Mouse (Mus musculus) cerebellum, postnatal 10 days (tissue): ENCODE data around the gene Edar.
A peak's percentile ranks its signal among the peaks of the same experiment; 100 is the strongest.

ENCODE experiments used
- DNase-seq, 2 experiments: peaks; one replicate each; pipeline ENCODE4 v3.0.0; 2021; ENCODE audit warnings: mixed read lengths in 2 of 2

Gene Edar

DNA sequence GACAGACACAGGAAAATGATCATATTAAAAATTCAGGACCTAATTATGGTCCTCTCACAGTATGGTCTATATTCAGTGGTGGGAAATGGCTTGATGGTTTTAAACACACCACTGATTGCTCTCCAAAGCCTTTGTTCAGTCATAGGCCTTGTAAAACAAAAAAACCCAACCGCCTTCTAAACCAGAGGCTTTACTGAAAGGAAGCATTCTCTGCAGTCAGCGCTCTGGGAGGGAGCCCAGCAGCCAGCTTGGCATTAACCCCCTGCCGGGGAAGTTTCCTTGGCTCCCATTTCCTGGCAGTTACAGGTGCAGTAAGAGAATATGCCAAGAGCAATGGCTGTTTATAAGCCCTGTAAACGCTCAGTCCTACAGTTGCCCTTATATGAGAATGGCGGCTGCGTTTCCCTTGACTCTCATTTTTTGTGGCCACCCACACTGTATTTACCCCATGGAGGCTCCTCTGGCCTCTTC lies 74.0 kb downstream of the Edar start:
- peak; percentile 79 to 87 for DNase-seq

DNA sequence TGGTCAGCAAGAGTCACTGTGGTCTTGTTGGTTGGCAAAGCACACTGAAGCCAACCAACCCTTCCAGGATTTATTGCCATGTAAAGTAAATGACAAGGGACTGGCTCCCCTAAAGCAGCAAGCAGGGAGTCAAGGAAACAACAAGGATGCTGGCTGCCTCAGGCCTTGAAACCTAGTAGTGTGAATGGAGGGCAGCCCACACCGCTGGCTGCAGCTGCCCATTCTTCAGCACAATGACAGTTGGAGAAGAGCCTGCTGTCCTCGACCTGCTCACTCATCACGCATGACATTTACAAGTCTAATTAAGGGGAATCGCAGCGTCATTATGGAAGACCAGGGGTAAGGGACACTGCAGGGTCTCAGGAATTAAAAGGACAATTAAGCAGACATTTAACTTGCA lies 74.5 kb downstream of the Edar start:
- peak; percentile 30 to 41 for DNase-seq

DNA sequence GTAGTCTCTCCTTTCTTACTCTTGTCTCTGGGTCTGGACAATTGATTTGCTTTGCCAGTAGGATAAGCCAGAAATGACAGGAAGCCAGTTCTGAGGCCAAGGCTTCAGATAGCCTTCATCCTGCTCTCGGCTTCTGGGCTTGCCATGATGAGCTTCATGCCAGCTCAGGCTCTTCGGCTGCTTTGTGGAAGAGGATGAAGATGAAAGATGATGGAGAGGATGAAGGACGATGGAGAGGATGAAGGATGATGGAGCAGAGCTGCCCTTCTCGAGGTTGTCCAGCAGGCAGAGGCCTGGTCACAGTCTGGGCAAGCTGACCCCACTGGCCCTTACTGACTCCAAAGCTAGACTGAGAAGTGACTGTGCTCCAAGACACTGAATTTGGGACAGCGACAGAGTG lies 75.3 kb downstream of the Edar start:
- DNase-seq, result peak in 1 of 2 experiments; percentile 10

DNA sequence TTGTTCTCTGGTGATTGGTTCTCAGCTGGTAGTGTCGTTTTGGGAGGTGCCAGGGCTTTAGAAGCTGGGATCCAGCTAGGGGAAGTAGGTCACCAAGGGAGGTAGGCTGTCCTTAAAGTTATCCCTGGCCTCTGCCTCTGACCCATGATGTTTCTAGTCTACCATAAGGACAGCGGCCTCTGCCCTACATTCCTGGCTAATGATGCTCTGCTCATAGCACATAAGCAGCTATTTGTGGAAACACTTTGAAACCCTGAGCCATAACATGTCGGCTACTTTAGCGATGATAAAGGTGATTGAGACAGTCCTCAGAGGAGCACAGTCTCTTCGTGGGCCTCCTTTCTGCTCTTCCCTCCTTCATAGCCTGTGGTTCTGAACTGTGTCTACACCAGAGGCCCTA lies 79.6 kb downstream of the Edar start:
- no peak for DNase-seq

DNA sequence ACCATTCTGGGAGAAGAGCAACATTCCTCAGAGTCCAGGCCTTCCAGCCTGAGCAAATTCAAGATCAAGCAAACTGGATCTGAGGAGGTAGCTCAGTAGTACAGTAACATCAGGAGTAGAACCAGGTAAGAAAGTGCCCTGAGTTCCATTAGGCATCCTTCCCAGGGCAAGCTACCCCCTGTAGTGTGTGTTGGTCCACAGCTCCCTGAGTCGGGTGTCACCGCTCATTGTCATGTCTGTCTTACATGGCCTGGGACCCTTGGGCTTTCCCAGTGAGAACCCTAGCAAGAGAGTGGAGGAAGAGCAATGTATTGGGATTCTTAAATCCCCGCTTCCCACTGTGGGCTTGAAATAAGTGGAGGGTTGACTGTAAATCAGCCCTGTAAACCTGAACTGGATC lies 80.3 kb downstream of the Edar start:
- no peak for DNase-seq

DNA sequence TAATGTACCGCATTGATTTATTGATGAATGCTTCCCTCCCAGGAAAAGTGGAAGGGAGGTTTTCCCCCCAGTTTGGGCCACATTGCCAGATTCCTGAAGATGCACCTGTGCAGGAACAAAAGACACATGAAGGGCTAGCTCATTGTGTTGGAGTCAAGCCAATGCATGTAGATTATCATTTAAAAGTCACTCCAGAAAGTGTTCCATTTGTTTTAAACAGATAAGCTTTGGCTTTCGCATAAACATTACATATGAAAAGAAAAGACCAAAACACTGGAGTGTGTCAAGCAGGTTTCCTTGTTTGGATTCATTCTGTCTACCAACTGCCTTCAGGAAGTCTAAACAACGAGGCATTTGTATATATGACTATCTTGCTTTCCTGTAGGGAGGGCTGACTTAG lies 81.0 kb downstream of the Edar start:
- no peak for DNase-seq

DNA sequence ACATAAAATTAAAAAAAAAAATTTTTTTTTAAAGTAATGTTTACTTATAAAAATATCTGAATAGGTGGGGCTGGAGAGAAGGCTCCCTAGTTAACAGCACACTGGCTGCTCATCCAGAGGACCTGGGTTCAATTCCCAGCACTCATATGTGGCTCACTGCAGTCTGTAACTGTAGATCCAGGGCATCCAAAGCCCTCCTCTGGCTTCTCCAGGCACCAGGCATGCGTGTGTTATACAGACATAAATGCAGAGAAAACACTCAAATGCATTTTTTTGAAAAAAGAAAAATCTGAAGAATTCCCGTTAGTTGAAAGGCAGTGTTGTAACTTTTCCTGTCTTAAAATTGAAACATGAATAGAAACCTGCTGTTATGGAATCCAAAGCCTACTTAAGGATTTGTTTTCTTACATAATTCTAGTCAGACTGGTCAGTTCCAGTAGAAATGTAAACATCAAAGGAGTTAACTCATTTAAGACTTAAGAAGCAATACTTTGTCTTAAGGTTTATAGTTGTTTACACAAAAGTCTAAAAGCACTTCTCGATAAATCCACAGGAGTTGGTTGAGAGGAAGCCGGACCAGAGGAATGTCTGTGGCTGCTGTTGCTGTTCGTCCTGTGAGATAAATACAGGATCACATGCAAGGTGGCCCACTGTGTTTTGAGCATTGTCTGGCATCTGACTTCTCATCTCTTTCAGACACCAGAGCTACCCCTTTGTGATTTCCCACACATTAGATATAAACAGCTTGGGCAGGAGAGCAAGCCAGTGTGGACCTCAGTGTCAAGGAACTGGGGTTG lies 89.8 kb downstream of the Edar start:
- DNase-seq, result no peak

DNA sequence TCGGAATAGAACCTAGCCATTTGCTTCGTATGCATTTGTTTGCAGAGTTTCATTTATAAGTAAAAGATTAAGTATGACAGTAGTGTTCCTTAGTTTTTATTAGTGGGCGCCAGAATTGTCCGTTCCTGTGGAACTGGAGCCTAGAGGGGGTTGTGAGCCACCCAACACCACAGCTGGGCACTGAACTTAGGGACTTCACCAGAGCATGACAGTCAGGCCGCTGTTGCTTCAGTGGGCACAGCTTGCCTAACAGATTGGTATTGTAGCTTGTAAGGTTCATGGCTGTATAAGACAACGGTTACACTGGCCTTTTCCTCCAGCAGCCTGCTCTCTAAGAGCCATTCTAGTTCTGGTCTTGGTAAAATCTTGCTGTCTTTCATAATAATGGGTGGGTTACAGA lies 114.9 kb downstream of the Edar start:
- DNase-seq, result no peak

DNA sequence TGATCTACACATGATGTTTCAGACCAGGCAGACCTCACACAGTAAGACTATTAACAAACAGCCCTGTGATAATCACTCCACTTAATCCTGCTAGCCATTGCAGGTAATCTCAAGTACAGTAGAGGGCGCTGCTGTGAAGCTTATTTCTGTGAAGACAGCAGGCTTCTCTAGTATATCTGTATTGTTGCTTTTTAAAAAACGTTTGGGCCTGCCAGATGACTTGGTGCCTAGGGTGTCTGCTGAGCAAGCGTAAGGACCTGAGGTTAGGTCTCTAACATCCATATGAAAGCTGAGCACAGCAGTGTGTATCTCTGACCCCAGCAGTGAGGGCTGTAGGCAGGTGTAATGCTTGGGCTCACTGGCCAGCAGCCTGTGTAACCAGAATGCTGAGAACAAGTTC lies 115.6 kb downstream of the Edar start:
- peak; percentile 68 to 75 for DNase-seq

DNA sequence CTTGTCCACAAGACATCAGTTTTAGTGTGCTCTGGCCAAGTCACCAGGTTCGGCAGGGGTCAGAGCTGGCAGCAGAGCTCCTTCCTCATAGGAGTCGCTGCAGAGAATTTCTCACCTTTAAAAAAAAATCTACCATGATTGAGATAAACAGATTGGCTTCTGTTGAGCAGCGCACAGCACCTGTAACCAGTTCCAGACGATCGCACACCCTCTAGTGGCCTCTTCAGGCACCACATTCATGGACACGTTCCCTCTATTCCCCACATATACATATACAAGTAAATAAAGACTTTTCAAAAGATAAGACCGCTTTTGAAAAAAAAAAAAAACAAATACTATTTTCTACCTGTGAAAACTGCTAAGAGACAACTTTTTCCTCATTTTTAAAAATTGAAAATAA lies 116.4 kb downstream of the Edar start:
- peak; percentile 73 to 75 for DNase-seq

DNA sequence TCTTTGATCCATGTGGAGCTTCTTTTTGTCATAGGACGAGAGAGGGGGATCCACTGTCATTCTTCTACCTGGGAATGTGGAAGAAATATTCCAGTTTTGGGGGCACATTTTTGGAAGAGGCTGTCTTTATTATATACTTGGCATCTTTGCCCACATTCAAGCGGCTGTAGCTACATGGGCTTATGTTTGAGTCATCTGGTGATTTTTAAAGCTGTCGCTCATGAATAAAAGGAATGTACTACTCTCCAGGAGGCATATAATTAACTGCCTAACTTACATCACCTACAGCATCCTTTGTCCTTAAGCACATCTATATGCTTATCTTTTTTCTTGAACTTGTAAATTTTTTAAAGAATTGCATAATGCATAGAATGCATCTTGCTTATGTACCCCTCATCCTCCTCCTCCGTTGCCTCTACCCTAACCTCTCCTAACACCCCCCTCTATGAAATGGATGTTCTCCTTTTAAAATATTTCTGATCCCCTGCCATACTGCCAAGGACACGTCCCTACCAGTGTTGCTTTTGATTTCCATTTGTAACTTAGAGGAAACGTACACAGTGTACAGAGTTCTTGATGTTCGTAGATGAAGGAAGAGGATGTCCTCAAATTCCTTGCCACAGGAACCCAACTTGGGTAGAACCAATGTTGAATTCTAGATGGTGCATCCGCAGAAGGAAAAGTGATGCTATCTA lies 120.6 kb downstream of the Edar start:
- DNase-seq, result no peak
